Mouse (Mus musculus): ENCODE measurements around the gene Dok5.

DNA sequence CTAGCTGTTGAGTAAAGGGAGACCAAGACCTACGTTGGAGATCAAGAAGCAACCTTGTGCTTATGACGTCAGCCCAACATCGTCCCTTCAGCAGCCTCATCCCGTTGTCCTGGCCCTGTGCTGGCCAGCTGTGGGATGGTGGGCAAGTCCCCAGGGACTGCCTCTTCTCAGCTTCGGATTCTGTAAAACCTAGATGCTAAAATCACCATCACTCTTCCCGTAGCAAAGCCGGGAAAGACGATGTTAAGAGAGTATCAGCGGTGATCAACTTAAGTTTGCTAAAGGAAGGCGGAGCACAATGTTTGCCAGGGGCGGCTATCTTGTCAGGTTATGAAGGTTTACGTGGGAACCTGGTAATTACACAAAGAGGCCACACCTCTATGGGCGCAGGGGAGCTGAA lies 826 bp upstream of the Dok5 start:
- TF ChIP-seq CTCF (IDR thresholded peaks at IDR 0.05; ENCODE audit: low read depth, low read length) (no peak), POLR2A (IDR thresholded peaks at IDR 0.05; ENCODE audit: borderline replicate concordance, low read depth, low read length) (no peak)
